Mouse (Mus musculus) G1E-ER4 (cell line): Measurements from ENCODE around the gene Atrip. TPM values are rescaled to one million over a fixed set of nuclear protein-coding genes. Genes with fewer than 3 reads are reported as not detected.

ENCODE experiments used
- GATA1 ChIP-seq: IDR thresholded peaks from one replicate; pipeline ENCODE4 v1.8.0; 2012; ENCODE audit warnings: low read length, inconsistent platforms
- polyA plus RNA-seq: library from polyadenylated mRNA; stranded (reverse); fragments of >175 nt; gene quantifications from 2 replicates; pipeline ENCODE4 v1.2.3, GENCODE M21; 2012

Atrip gene
- 10.4 and 11.2 TPM in 2 replicates for polyA plus RNA-seq

DNA sequence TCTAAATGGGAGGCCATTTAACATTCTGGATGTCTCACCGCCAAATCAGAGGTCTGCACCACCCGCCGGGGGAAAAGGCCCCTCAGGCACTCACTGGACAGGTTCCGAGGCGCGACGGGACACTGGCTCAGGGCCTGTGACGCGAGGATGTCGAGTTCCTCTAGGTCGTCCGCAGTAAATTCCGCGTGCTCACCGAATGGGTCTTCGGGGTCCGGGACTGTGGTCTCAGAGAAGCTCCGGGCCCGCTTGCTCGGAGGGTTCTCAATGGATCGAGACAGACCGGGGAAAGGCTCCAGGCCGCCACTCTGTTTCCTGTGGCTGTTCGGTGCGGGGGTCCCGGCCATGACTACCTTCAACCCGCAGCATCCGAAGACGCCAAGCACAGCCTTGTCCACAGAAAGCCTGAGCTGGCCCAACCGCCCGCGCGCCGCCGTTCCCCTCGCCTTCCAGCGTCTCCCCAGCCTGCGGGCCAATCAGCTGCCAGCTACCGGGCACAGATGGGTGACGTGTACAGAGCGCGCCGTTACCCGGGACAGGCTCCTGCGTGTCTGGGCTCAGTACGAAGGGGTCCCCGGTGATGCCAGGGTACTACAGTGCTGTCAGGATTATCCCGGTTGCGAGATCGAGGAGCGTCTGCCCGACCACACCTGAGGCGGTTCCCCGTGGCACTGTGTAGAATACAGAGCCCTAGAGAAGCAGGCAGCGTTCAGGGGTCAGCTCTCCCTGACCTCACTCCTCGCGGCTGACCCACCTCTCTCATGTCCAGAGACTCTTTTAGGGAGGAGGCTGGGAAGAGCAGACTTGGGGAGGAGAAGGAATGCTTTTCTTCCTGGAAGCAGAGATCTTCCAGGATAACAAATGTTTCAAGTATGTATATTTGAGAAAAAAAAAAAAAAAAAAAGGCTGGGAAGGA, at the start of gene Atrip:
TSS of gene Atrip (minus strand) at position 464 of the 913 bp plus-strand sequence.
- TF ChIP-seq GATA1 = no peak

DNA sequence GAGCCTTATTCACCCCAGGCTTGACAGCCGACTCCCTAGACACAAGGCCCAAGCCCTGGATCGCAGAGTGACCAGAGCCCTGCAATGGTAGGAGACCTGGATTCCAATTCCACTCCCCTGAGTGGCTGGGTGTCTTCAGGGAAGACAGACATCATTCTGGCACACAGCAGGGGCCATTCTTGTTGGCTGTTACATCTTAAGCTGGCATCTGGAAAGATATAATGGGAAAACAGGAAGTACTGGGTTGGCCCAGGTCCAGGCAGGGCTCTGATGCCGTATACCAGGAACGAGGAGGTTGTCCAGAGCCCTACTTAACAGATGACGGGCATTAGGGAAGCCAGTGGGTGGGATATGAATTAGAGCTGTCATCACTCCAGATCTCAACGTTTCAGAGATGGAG, 49.3 kb upstream of the Atrip start:
- no peak for TF ChIP-seq GATA1

DNA sequence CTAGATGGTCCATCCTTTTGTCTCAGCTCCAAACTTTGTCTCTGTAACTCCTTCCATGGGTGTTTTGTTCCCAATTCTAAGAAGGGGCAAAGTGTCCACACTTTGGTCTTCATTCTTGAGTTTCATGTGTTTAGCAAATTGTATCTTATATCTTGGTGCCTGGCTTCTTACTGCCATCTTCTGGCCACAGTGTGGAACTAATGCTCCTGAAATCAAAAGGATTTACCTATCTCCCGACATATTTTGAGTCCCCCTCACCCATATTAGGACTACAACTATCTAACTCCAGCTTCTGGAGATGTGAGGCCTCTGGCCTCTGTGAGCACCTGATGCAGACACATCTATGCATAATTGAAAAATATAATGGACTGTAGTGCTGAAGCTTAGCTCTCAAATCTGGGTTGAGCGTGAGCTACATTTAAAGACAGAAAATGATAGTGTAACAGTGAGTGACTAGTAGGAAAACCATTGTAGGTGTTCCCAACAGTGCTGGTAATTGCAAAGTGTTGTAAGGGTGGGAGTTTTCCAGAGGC, 48.7 kb upstream of the Atrip start:
- TF ChIP-seq GATA1 = no peak

DNA sequence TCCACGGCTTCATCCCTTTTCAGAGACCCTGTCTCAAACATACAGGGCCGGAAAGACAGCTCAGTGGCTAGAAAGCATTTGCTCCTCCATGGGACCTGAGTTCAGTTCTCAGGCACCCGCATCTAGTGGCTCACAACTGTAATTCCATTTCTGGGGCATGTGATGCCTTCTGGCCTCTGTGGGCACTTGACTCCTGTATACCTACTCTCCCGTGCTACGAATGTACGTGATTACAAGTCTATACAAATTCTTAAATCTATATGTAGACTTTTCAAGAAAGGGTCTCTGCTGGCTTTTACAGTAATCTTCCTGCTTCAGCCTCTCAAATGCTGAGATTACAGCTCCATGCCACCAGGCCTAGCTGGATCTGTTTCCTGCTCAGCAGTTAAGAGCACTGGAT, 47.0 kb upstream of the Atrip start:
- TF ChIP-seq GATA1 = no peak

DNA sequence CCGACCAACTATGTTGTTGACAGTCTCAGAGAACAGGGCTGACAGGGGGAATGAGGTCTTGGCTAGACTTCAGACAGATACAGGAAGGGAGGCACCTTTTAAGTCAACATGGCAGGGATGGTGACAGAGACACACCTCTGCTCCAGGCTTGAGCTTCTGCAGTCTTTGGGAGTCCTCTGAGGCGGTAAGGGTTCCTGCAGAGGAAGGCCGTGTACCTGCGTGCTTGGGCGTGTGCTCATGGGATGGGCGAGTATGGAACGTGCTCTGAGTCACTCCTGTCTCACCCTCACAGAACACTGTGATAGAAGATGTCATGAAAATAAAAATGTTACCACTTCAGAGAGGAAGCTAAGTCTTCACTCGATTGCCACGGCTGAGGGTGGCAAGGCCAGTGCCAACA, 45.6 kb upstream of the Atrip start:
- TF ChIP-seq GATA1 = no peak

DNA sequence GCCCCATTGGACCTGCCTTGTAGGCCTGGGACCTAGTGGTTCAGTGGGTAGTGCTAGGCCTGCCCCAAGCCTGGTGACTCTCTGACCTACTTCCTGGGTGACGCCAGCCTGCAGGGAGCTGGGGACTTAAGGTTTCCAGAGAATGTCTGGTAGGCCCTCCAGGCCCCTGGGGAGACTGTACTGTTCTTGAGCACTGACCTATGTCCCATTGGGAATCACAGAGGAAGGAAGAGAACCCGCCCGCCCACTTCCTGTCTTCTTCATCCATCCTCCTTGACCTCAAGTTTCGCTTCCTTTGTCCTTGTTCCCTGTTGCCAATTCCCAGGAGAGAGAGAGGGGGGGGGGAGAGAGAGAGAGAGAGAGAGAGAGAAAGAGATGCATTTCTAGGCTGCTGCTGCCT, 44.2 kb upstream of the Atrip start:
- no peak for TF ChIP-seq GATA1

DNA sequence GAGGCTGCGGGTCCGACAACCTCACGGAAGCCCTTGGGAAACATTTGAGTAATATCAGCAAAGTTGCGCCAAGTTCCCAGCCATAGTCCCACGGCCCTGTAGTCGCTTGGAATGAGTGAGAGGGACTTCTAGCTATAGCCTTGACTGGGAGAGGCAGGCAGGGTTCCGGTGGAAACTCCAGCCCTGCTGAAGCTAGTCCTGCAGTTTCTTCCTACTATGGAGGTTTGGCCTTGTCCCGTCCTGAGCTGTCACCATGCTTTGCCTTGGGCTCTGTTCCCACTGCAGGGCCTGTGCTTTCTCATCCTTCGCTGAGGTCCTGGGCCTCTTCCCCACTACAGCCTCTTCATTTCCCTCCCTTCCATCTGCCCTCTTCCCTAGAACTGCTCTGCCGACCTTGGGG, 42.3 kb upstream of the Atrip start:
- TF ChIP-seq GATA1 = no peak

DNA sequence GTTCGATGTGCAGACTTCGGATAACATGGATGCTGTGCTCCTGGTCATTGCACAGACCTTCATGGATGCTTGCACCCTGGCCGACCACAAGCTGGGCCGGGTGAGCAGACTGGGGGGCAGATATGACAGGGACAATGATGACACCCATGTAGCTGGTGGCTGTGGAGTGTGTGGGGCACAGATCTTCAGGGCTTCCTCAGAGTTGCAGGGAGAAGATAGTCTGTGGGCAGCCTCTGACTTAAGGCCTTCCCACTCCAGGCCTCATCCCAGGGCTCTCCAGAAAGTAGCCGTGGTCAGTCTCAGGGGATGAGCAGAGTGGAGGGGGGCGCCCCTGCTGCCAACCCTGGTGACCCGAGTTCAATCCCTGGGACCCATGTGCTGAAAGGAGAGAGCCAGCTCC, 40.9 kb upstream of the Atrip start:
- TF ChIP-seq GATA1 = no peak

DNA sequence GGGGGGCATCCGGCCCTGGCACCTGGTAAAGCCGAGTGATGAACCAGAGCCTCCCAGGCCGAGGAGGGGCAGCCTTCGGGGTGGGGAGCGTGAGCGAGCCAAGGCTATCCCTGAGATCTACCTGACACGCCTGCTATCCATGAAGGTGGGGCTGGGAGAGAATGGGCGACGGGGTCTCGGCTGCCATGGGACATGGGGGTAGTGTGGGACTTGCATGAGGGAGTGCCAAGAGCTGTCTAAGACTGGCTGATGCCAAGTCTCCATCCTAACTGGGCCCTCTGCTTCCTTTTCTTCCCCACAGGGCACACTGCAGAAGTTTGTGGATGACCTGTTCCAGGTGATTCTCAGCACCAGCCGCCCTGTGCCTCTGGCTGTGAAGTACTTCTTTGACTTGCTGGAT, 40.4 kb upstream of the Atrip start:
- no peak for TF ChIP-seq GATA1

DNA sequence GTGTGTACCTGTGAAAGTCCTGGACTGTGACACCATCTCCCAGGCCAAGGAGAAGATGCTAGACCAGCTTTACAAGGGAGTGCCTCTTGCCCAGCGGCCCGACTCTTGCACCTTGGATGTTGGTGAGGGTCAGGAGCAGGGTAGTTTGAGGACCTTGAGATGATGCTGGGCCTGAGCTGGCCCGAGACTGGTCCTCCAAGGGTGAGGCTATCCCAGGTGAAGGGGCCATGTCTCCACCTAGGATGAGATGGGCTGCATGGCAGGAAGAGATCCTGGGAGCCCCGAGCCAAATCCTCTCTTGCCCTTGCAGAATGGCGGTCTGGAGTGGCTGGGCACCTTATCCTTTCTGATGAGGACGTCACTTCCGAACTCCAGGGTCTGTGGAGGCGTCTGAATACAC, 39.4 kb upstream of the Atrip start:
- no peak for TF ChIP-seq GATA1

DNA sequence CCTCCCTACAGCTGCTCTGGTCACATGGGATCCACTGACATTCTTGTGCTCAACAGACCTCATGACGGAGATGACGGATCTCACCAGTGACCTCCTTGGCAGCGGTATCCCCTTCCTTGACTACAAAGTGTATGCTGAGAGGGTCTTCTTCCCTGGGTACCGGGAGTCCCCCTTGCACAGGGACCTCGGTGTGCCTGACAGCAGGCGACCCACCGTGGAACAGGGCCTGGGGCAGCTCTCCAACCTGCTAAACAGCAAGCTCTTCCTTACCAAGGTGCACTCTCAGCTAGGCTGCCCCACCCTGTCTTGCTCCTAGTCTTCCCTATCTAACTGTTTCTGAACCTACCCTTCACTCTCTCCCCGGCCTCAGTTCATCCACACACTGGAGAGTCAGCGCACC, 37.7 kb upstream of the Atrip start:
- TF ChIP-seq GATA1 = no peak

DNA sequence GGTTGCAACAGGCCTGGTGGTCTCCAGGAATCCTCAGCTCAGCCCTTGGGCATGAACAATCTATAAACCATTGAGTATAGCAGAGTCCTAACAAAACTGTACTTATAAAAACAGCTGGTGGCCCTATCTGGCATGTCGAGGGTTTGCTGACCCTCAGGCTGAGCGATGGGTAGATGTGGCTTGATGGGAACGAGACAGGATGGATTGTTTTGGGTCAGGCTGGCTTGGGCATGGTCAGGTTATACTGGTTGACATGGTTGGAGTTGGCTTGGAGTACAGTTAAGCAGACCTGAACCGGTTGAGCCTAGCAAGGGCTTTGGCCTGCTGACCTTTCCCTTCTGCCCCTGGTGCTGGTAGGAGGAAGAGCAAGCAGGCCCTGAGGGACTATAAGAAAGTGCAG, 37.2 kb upstream of the Atrip start:
- TF ChIP-seq GATA1 = no peak

DNA sequence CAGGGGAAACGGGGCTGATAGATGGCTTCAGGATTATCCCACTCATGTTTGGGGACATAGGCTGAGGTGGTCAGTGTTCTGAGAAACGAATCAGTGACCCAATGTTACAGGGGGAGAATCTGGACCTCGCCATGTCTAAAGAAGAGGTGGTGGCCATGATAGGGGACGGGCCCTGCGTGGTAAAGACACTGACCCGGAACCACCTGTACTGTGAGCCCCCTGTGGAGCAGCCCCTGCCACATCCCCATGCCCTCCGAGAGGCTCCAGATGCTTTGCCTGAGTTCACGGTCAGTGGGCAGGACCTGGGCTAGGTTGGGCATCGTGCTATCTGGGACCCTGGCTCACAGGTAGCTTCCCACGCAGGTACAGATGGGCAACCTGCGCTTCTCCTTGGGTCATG, 36.3 kb upstream of the Atrip start:
- TF ChIP-seq GATA1 = no peak

DNA sequence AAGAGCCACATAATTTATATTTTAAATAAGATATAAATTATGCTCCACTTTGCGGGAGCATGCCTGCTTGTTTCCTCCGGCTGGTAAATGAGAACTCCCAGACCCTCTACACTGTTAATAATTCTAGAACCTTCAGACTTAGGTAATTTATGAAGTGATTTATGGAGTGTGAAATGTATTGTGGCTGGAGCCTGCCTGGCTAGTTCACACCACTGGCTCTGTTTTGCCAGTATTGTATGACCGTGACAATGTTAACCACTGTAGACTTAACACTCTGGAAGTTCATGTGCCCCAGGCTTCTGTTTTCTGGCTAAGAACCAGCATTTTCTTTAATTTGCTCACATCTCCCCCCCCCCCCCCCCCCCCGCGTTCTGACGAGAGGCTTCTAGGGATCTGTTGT, 33.4 kb upstream of the Atrip start:
- no peak for TF ChIP-seq GATA1

DNA sequence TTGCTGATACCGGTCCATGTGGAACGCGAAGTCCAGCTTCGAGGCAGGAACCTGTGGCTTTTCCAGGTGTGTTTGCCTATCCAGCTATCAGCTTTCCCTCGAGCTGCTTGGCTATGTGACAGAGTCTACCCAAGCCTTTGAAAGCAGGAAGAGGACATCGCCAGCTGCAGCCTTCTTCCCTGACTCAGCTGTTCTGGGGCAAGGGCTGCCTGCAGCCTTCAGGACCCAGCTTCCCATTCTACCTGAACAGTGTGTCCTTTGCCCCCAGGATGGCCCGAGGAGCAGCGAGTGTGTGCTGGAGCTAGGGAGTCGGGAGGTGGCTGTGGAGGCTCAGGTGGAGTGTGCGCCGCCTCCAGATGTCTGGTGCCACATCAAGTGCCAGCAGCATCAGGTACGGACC, 31.7 kb upstream of the Atrip start:
- TF ChIP-seq GATA1 = no peak

DNA sequence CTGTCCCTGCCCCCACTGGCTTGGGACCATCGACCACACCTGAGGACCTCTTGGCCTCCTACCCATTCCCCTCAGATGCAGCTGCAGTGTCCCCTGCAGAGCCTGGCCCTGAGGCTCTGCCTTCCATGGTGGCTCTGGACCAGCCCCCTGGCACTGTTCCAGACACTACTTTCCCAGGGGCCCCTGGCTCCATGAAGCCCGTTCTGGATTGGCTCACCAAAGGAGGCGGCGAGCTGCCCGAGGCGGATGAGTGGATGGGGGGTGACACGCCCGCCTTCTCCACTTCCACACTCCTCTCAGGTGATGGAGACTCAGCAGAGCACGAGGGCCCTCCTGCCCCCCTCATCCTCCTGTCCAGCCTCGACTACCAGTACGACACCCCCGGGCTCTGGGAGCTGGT, 31.1 kb upstream of the Atrip start:
- TF ChIP-seq GATA1 = no peak

DNA sequence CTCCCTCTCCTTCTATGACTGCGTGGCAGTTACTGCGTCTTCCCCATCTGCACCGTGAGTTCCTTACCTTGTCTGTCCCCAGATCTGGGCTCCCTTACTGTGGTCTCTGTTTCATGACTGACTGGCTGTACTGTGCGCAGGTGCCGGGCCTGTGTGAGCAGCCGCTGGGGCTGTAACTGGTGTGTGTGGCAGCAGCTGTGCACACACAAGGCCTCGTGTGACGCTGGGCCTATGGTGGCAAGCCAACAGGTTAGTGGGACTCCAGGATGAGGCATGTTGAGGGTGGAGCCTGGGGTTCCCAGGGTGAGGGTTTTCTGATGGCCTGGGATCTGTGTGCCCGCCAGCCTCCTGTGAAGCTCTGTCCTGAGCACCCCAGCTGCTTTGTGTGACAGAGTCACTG, 30.2 kb upstream of the Atrip start:
- no peak for TF ChIP-seq GATA1
